Mouse (Mus musculus) hindbrain, embryonic 11.5 days (tissue): Measurements from ENCODE around the gene Ola1. TPM values are rescaled to one million over a fixed set of nuclear protein-coding genes. Genes with fewer than 3 reads are reported as not detected.

ENCODE experiments used
- ATAC-seq: fragments of 200-750 bp; cut with Nextera tagmentation; 2 replicates; pipeline ENCODE4 v1.8.0; 2017; ENCODE audit warnings: mild to moderate bottlenecking, moderate TSS enrichment, moderate library complexity; ENCODE audit not compliant: low FRiP score
- DNase-seq: peaks from one replicate; pipeline ENCODE4 v3.0.0-alpha.2; 2015; ENCODE audit warnings: low spot score
- H3K27ac ChIP-seq: fragments of 300-500 bp; sonication (generic); 2 replicates; pipeline ENCODE4 v1.5.1; 2014; ENCODE audit warnings: mild to moderate bottlenecking, low read depth, low read length
- H3K27me3 ChIP-seq: fragments of 300-500 bp; sonication (generic); 2 replicates; pipeline ENCODE4 v1.6.1; 2014; ENCODE audit warnings: mild to moderate bottlenecking, low read length, moderate library complexity, mixed read lengths; ENCODE audit not compliant: control insufficient read depth, insufficient read depth
- H3K36me3 ChIP-seq: fragments of 300-500 bp; sonication (generic); 2 replicates; pipeline ENCODE4 v1.6.1; 2014; ENCODE audit warnings: mild to moderate bottlenecking, low read length, moderate library complexity, mixed read lengths; ENCODE audit not compliant: control insufficient read depth, insufficient read depth
- H3K4me1 ChIP-seq: fragments of 300-500 bp; sonication (generic); replicated peaks from 2 replicates; pipeline ENCODE4 v1.6.1; 2014; ENCODE audit warnings: low read length, mixed read lengths; ENCODE audit not compliant: control insufficient read depth, insufficient read depth
- H3K4me2 ChIP-seq: fragments of 300-500 bp; sonication (generic); replicated peaks from 2 replicates; pipeline ENCODE4 v1.6.1; 2014; ENCODE audit warnings: mild to moderate bottlenecking, low read depth, low read length
- H3K4me3 ChIP-seq: fragments of 300-500 bp; sonication (generic); 2 replicates; pipeline ENCODE4 v1.5.1; 2014; ENCODE audit warnings: low read depth, low read length
- H3K9ac ChIP-seq: fragments of 300-500 bp; sonication (generic); 2 replicates; pipeline ENCODE4 v1.6.1; 2014; ENCODE audit warnings: low read depth, low read length
- H3K9me3 ChIP-seq: fragments of 300-500 bp; sonication (generic); 2 replicates; pipeline ENCODE4 v1.6.1; 2016; ENCODE audit warnings: low read length; ENCODE audit not compliant: control insufficient read depth
- WGBS: fragments of 180-500 bp; shearing (Covaris S2); extraction: QIAGEN DNeasy Blood & Tissue Kit; methylation state at CpG from one replicate; pipeline ENCODE4 v1.1.7; 2014; 5-methylcytosine and 5-hydroxymethylcytosine counted together
- polyA plus RNA-seq: library from polyadenylated mRNA; unstranded; fragments of >200 nt; fragmentation: Nextera tagmentation; extraction: Ambion mirVana; gene quantifications from 2 replicates; pipeline ENCODE4 v1.2.1, GENCODE M21; 2014

The Ola1 gene
- polyA plus RNA-seq, 1 experiment from 2014 or later, result 97.6 TPM

GRCm38 (mm10) chr2:73132897-73133296 lies 85.8 kb downstream of the Ola1 start:
- no peaks in the 10 kb centered on the region for H3K9me3 ChIP-seq
- no peak overlapping the region for H3K4me2 ChIP-seq
- no peak overlapping the region for H3K4me3 ChIP-seq
- DNase-seq, result no peak
- 92% methylated on average over 2 of the region's 2 CpGs for WGBS
- no peaks in the 10 kb centered on the region for H3K4me1 ChIP-seq
- no peaks in the 10 kb centered on the region for H3K27me3 ChIP-seq
- H3K9ac ChIP-seq, result no peak overlapping the region
- no peaks in the 10 kb centered on the region for H3K36me3 ChIP-seq
- no peak overlapping the region for H3K27ac ChIP-seq
- ATAC-seq, result no peak

- Histone ChIP-seq H3K27ac (no peak overlapping the region), H3K9me3 (no peaks in the 10 kb centered on the region), H3K4me1 (no peaks in the 10 kb centered on the region), H3K9ac (no peak overlapping the region), H3K36me3 (no peaks in the 10 kb centered on the region), H3K4me2 (no peak overlapping the region), H3K4me3 (no peak overlapping the region), H3K27me3 (no peaks in the 10 kb centered on the region)
- 81% methylated on average over 1 of the region's 1 CpGs for WGBS
- no peak for DNase-seq
- no peak for ATAC-seq
These were observed 91.0 kb downstream of the Ola1 start for GRCm38 (mm10) chr2:73127686-73128085.

- WGBS, result 89% methylated on average over 2 of the region's 2 CpGs
- H3K27me3 ChIP-seq, result no peaks in the 10 kb centered on the region
- H3K27ac ChIP-seq, result no peak overlapping the region
- H3K4me1 ChIP-seq, result no peaks in the 10 kb centered on the region
- no peaks in the 10 kb centered on the region for H3K36me3 ChIP-seq
- ATAC-seq (no peak), DNase-seq (no peak)
- no peaks in the 10 kb centered on the region for H3K9me3 ChIP-seq
- H3K4me2 ChIP-seq, result no peak overlapping the region
- no peak overlapping the region for H3K4me3 ChIP-seq
- no peak overlapping the region for H3K9ac ChIP-seq
These were observed 99.9 kb downstream of the Ola1 start for GRCm38 (mm10) chr2:73118781-73119180.

- Histone ChIP-seq H3K36me3 (no peaks in the 10 kb centered on the region), H3K9me3 (no peaks in the 10 kb centered on the region), H3K4me2 (no peak overlapping the region), H3K27ac (no peak overlapping the region), H3K27me3 (no peaks in the 10 kb centered on the region), H3K9ac (no peak overlapping the region), H3K4me1 (no peaks in the 10 kb centered on the region), H3K4me3 (no peak overlapping the region)
- ATAC-seq, result no peak
- 86% methylated on average over 5 of the region's 5 CpGs for WGBS
- no peak for DNase-seq
These were observed 111.6 kb downstream of the Ola1 start for GRCm38 (mm10) chr2:73107089-73107488.

- H3K27ac ChIP-seq, result no peak overlapping the region
- no peaks in the 10 kb centered on the region for H3K27me3 ChIP-seq
- H3K9me3 ChIP-seq, result no peaks in the 10 kb centered on the region
- 86% methylated on average over 3 of the region's 3 CpGs for WGBS
- H3K4me1 ChIP-seq, result no peaks in the 10 kb centered on the region
- no peak overlapping the region for H3K4me3 ChIP-seq
- no peak overlapping the region for H3K4me2 ChIP-seq
- DNase-seq (no peak), ATAC-seq (no peak)
- no peak overlapping the region for H3K9ac ChIP-seq
- H3K36me3 ChIP-seq, result no peaks in the 10 kb centered on the region
These were observed 122.2 kb downstream of the Ola1 start for GRCm38 (mm10) chr2:73096491-73096890.

GRCm38 (mm10) chr2:73095300-73095699 lies 123.4 kb downstream of the Ola1 start:
- WGBS, result 66% methylated on average over 2 of the region's 2 CpGs
- no peak overlapping the region for H3K4me2 ChIP-seq
- ATAC-seq (no peak), DNase-seq (no peak)
- H3K36me3 ChIP-seq, result no peaks in the 10 kb centered on the region
- H3K4me3 ChIP-seq, result no peak overlapping the region
- no peaks in the 10 kb centered on the region for H3K4me1 ChIP-seq
- H3K9ac ChIP-seq, result no peak overlapping the region
- no peaks in the 10 kb centered on the region for H3K9me3 ChIP-seq
- no peak overlapping the region for H3K27ac ChIP-seq
- no peaks in the 10 kb centered on the region for H3K27me3 ChIP-seq

- no peak overlapping the region for H3K9ac ChIP-seq
- no peak overlapping the region for H3K4me3 ChIP-seq
- H3K27ac ChIP-seq, result no peak overlapping the region
- no peaks in the 10 kb centered on the region for H3K36me3 ChIP-seq
- H3K4me1 ChIP-seq, result no peaks in the 10 kb centered on the region
- no peaks in the 10 kb centered on the region for H3K9me3 ChIP-seq
- H3K27me3 ChIP-seq, result no peaks in the 10 kb centered on the region
- DNase-seq, result no peak
- 65% methylated on average over 6 of the region's 6 CpGs for WGBS
- no peak overlapping the region for H3K4me2 ChIP-seq
- ATAC-seq, result no peak
These were observed 125.7 kb downstream of the Ola1 start for GRCm38 (mm10) chr2:73093032-73093431.

- no peaks in the 10 kb centered on the region for H3K9me3 ChIP-seq
- H3K36me3 ChIP-seq, result no peaks in the 10 kb centered on the region
- ATAC-seq (no peak), DNase-seq (no peak)
- no peak overlapping the region for H3K4me3 ChIP-seq
- no peak overlapping the region for H3K27ac ChIP-seq
- H3K4me2 ChIP-seq, result no peak overlapping the region
- WGBS, result 93% methylated on average over 8 of the region's 8 CpGs
- no peak overlapping the region for H3K9ac ChIP-seq
- no peaks in the 10 kb centered on the region for H3K27me3 ChIP-seq
- H3K4me1 ChIP-seq, result no peaks in the 10 kb centered on the region
These were observed 127.4 kb downstream of the Ola1 start for GRCm38 (mm10) chr2:73091302-73091701.

GRCm38 (mm10) chr2:73087641-73088040 lies 131.1 kb downstream of the Ola1 start:
- no peaks in the 10 kb centered on the region for H3K9me3 ChIP-seq

More at GRCm38 (mm10) chr2:73087641-73088040, 131.1 kb downstream of the Ola1 start:
- ATAC-seq (no peak), DNase-seq (no peak)
- Histone ChIP-seq H3K4me2 (no peak overlapping the region), H3K36me3 (no peaks in the 10 kb centered on the region), H3K4me3 (no peak overlapping the region), H3K9ac (no peak overlapping the region), H3K27me3 (no peaks in the 10 kb centered on the region), H3K4me1 (no peaks in the 10 kb centered on the region), H3K27ac (no peak overlapping the region)
- 62% methylated on average over 3 of the region's 3 CpGs for WGBS
